Mouse (Mus musculus) intestine, postnatal 0 days (tissue): Measurements from ENCODE around the gene Rlf. TPM values are rescaled to one million over a fixed set of nuclear protein-coding genes. Genes with fewer than 3 reads are reported as not detected.
A peak's percentile ranks its signal among the peaks of the same experiment; 100 is the strongest.

ENCODE experiments used
- ATAC-seq: fragments of 200-750 bp; cut with Nextera tagmentation; 2 replicates; pipeline ENCODE4 v1.8.0; 2017; ENCODE audit warnings: mild to moderate bottlenecking, moderate TSS enrichment, moderate library complexity
- H3K27ac ChIP-seq: fragments of 300-500 bp; sonication (generic); 2 replicates; pipeline ENCODE4 v1.5.1; 2014; ENCODE audit warnings: mild to moderate bottlenecking, low read depth, low read length, moderate library complexity
- H3K27me3 ChIP-seq: fragments of 300-500 bp; sonication (generic); replicated peaks from 2 replicates; pipeline ENCODE4 v1.6.1; 2014; ENCODE audit warnings: low read length, mixed read lengths; ENCODE audit not compliant: control insufficient read depth, insufficient read depth
- H3K36me3 ChIP-seq: fragments of 300-500 bp; sonication (generic); 2 replicates; pipeline ENCODE4 v1.6.1; 2014; ENCODE audit warnings: mild to moderate bottlenecking, moderate library complexity; ENCODE audit not compliant: control insufficient read depth, insufficient read depth
- H3K4me1 ChIP-seq: fragments of 300-500 bp; sonication (generic); replicated peaks from 2 replicates; pipeline ENCODE4 v1.6.1; 2014; ENCODE audit warnings: antibody characterized with exemption, low read length, mixed read lengths; ENCODE audit not compliant: control insufficient read depth, insufficient read depth
- H3K4me2 ChIP-seq: fragments of 300-500 bp; sonication (generic); replicated peaks from 2 replicates; pipeline ENCODE4 v1.6.1; 2014; ENCODE audit warnings: low read depth, mild to moderate bottlenecking, moderate library complexity
- H3K4me3 ChIP-seq: fragments of 300-500 bp; sonication (generic); 2 replicates; pipeline ENCODE4 v1.5.1; 2014; ENCODE audit warnings: low read depth, low read length
- H3K9ac ChIP-seq: fragments of 300-500 bp; sonication (generic); 2 replicates; pipeline ENCODE4 v1.6.1; 2014; ENCODE audit warnings: mild to moderate bottlenecking, low read depth, low read length
- H3K9me3 ChIP-seq: fragments of 300-500 bp; sonication (generic); 2 replicates; pipeline ENCODE4 v1.6.1; 2016; ENCODE audit warnings: mixed run types; ENCODE audit not compliant: control insufficient read depth
- CTCF ChIP-seq: sonication (generic); IDR thresholded peaks from 2 replicates; pipeline ENCODE4 v1.5.1; 2016; ENCODE audit warnings: low read depth, mild to moderate bottlenecking, control low read depth, antibody characterized with exemption, moderate library complexity
- WGBS: fragments of 180-500 bp; shearing (Covaris S2); extraction: QIAGEN DNeasy Blood & Tissue Kit; methylation state at CpG from one replicate; pipeline ENCODE4 v1.1.7; 2014; 5-methylcytosine and 5-hydroxymethylcytosine counted together
- polyA plus RNA-seq: library from polyadenylated mRNA; unstranded; fragments of >200 nt; fragmentation: Nextera tagmentation; extraction: Ambion mirVana; gene quantifications from 2 replicates; pipeline ENCODE4 v1.2.1, GENCODE M21; 2015

Gene Rlf
- polyA plus RNA-seq, 1 experiment from 2014 or later: 4.5 TPM

GRCm38 (mm10) chr4:121103304-121103703, 111.6 kb downstream of the Rlf start:
- no peak overlapping the region for H3K27ac ChIP-seq
- ATAC-seq: no peak
- no peaks in the 10 kb centered on the region for H3K36me3 ChIP-seq
- TF ChIP-seq CTCF: no peak
- H3K4me1 ChIP-seq: no peaks in the 10 kb centered on the region; the same call in 1 of the 2 replicates
- no peaks in the 10 kb centered on the region for H3K27me3 ChIP-seq
- no peak overlapping the region for H3K9ac ChIP-seq
- H3K9me3 ChIP-seq: no peaks in the 10 kb centered on the region
- H3K4me3 ChIP-seq: no peak overlapping the region
- WGBS: 79% methylated on average over 4 of the region's 4 CpGs
- no peak overlapping the region for H3K4me2 ChIP-seq

- H3K27me3 ChIP-seq: no peaks in the 10 kb centered on the region
- TF ChIP-seq CTCF: no peak
- peak within 1 kb of the TSS; percentile 57; the same call in 1 of the 2 replicates for H3K27ac ChIP-seq
- H3K4me2 ChIP-seq: peak within 1 kb of the TSS; percentile 83
- peak; percentile 84 for ATAC-seq
- H3K36me3 ChIP-seq: peaks cover 15% of the 10 kb centered on the region
- H3K4me3 ChIP-seq: peak within 1 kb of the TSS; percentile 79
- WGBS: under 1% methylated on average over 39 of the region's 39 CpGs
- H3K9me3 ChIP-seq: no peaks in the 10 kb centered on the region
- peak within 1 kb of the TSS; percentile 71 for H3K9ac ChIP-seq
- peaks cover 3% of the 10 kb centered on the region; the same call in 1 of the 2 replicates for H3K4me1 ChIP-seq
Measured at GRCm38 (mm10) chr4:121097650-121098378, 117.1 kb downstream of the Rlf start, which contains the start of gene Zmpste24. Gene Zmpste24 (minus strand): TSS chr4:121098241.

Other genes with a start within 250 kb of the Rlf start
- 23.2 and 26.0 TPM in 2 replicates for gene Smap2, start 197.8 kb downstream of the Rlf start, polyA plus RNA-seq
- gene Col9a2, start 175.7 kb downstream of the Rlf start, polyA plus RNA-seq: 3.9 TPM in 2 replicates
- gene Zmpste24, start 116.8 kb downstream of the Rlf start, polyA plus RNA-seq: 22.9 and 23.3 TPM in 2 replicates
- gene Tmco2, start 105.9 kb downstream of the Rlf start, polyA plus RNA-seq: not detected in 2 replicates
- not detected in 2 replicates for gene Gm12888, start 109.8 kb upstream of the Rlf start, polyA plus RNA-seq
- gene Gm12886, start 208.0 kb upstream of the Rlf start, polyA plus RNA-seq: not detected in 2 replicates